Mouse (Mus musculus) kidney, adult 11 months (tissue): ENCODE measurements at regions not wholly inside any gene's neighbourhood (a gene's known extent, or its start where the extent isn't known, plus 50 kb on each side); places are given as distances from the start of the nearest gene placed in this dataset.

Experiments used
- DNase-seq: peaks from one replicate; pipeline ENCODE4 v3.0.0; 2022

DNA sequence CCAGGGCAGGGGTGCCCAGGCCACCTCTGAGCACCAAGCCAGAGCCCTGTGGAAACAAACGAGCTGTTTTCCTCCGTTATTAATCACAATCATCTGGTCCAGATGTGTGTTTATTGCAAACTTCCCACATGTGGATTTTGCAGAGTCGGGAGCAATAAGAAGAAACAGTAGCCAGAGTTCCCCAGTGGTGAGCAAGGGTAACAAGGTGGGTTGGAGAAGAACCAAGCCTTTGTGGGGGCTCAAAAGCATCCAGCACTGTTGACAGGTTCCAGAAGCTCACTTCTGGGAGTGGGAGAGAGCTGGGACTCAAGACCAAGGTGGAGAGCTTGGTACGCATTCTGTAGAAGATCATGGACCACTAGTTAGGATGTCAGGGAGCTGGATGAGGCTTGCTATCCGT lies 63.6 kb downstream of the Hif1an start:
- DNase-seq = no peak

DNA sequence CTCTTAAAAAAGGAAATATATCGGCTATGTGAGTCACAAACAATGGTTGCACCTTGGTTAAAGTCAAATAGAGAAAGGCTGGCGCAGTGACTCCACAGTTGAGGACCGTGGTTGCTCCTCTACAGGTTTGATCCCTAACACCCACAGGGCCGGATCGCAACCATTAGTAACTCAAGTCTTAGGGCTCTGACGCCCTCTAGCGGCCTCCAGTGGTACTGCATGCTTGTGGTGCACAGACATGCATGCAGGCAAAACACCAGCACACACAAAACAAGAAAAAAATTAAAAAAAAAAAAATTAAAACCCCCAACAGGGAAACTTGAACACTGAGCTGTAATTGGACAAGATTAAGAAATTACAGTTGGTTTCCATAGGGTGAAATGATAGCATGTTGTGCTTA lies 67.1 kb downstream of the Hif1an start:
- no peak for DNase-seq

DNA sequence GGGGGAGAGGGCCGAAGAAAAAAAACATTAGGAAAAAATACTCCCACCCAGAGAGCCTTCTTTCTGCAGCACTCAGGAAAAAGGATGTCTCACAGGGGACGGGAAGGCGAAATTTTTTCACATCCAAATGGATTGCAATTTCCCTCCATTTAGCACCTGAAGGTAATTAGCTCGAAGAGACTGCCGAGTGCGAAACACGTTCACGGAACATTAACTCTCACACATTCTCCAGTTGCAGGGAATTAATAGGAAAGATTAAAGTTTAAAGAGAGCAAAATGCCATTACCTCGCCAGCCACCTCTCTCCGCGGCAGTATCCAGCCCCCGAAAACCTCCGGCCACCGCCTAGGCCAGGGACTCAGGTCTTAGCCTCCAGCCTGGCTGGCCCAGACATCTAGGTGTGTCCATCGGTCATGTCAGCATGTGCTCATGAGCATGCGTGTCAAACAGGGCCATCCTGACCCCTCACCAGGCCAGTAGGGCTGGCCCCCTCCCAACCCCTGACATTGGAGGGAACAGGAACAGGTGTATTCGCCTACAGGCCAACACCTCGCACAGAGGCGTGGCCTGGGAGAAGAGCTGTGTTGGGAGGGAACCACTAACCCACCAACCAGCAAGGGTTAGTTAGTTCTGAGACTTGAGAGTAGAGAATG lies 68.8 kb downstream of the Hif1an start:
- peak; percentile 40 for DNase-seq

- no peak for DNase-seq
Observed at GRCm38 (mm10) chr19:44637145-44637719, 74.6 kb downstream of the Hif1an start.

- DNase-seq = no peak
Observed at GRCm38 (mm10) chr19:44640021-44640420, 77.4 kb downstream of the Hif1an start.

- no peak for DNase-seq
Observed at GRCm38 (mm10) chr19:44640551-44640950, 77.9 kb downstream of the Hif1an start.

- DNase-seq = no peak
Observed at GRCm38 (mm10) chr19:44642294-44642693, 79.6 kb downstream of the Hif1an start.

GRCm38 (mm10) chr19:44644376-44644775 lies 81.7 kb downstream of the Hif1an start:
- no peak for DNase-seq

- no peak for DNase-seq
Observed at GRCm38 (mm10) chr19:44644929-44645328, 82.3 kb downstream of the Hif1an start.

DNA sequence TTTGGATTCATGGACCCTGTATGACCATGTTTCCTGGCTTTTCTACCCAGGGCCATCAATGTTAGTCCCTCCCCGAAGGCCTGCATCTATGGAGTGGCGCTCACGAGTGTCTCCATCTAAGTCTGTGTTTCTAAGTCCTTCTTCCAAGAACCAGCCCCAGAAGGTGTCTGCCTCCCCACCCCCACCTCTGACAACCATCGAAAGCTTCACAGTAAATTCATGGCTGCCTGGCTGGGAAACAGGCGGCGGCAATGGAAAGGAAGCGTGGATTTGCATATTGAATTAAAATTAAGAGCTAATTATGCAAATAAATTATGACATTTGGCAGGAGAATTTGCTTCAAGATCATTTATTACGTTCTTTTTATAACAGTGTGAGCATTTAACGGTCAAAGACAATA lies 83.9 kb downstream of the Hif1an start:
- no peak for DNase-seq

DNA sequence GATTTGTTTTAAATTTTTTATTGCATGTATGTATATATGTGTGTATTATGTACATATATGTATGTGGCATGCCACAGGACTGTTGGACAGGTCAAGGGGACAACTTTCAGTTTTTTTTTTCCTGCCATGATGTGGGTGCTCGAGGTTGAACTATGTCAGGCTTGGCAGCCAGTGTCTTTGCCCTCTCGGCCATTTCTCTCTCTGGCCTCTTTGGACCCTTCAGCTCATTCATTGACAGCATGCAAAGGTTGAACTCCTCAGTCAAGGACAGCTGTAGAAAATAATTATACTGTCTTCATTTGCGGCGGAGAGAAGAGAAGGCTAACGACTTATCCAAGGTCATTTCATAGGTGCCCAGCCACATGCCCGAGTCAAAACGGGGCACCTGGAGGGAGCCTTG lies 86.6 kb downstream of the Hif1an start:
- peak; percentile 63 for DNase-seq

DNA sequence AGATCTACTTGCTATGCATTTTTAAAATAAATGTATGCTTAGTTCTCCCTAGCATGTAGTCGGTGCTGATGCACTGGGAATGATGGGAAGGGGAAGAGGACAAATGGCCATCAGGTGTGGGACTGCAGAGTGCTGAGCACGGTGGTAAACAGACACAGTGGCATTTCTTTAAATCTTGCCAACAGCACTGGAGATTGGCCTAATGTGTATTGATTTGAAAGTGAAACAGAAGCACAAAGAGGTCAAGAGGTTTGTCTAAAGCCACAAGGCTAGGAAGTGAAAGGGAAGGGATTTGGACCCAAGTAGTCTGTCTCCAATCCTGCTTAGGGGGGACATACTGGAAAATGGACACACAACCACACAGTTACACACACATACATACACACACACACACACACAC lies 88.2 kb downstream of the Hif1an start:
- no peak for DNase-seq

- DNase-seq = peak; percentile 8
Observed at GRCm38 (mm10) chr19:44651605-44652004, 89.0 kb downstream of the Hif1an start.

DNA sequence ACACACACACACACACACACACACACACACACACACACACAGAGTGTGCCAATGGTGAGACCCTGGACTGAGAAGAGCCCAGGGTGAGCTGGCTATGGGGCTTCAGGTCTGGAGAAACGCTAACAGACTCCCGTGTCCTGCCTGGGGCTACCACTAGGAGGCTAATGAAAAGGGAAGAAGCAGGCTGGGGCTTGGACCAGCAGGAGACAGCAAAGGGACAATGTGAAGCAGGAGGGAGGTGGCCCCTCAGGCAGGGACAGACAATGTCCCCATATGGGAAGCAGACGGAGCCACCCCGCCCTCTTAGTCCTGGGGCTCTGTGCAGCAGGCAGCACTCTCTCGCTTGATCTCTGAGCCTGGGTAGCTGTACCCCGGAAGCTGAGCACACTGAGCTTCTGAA lies 93.1 kb downstream of the Hif1an start:
- DNase-seq = peak; percentile 19

DNA sequence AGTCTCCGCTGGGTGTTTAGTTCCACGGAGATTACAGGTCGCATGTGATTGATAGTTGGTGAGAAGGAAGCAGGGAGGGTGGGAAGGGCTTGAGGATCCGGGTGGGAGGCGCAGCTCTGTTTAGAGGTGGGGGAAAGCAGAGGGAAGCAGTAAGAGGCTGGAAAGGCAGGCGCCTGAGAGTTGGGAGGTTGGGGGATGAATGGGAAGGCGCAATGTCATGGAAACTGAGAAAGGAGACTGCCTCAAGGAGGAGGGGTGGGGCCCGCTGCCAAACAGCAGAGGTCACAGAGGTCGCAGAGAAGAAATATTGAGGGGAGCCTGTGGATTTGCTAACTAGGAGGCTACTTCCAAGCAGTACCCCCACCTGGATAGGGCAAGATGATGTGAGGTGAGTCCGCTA lies 96.5 kb upstream of the Pax2 start:
- no peak for DNase-seq

- no peak for DNase-seq
Observed at GRCm38 (mm10) chr19:44669535-44669958, 86.3 kb upstream of the Pax2 start.

DNA sequence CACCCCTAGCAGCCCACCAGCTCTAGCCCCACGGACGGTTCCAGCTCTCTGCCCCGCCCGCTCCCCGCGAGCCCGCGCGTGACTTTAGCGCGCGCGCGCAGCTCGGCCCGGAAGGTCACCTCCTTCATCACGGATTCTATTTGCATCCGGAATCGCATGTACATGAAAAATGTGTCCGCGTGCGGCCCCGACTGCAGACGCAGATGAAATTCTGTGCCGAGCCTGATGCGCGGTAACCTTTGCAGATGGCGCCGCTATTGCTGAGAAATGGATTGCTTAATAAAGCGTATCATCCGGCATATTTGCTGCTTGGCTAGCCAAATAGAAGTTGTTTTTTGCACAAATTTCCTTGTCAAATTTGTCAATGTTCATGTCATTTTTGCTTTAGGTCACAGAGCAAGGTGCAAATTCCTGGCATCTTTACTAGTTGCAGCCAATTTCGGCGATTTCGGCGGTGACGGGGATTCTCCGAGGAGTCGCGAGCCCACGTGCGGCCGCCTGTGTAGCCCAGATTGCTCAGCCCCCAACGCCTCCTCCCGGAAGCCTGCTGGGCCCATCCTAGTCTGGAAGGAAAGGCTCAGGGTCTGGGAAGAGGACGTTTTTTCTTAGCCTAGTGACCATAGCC lies 81.1 kb upstream of the Pax2 start:
- DNase-seq = no peak

DNA sequence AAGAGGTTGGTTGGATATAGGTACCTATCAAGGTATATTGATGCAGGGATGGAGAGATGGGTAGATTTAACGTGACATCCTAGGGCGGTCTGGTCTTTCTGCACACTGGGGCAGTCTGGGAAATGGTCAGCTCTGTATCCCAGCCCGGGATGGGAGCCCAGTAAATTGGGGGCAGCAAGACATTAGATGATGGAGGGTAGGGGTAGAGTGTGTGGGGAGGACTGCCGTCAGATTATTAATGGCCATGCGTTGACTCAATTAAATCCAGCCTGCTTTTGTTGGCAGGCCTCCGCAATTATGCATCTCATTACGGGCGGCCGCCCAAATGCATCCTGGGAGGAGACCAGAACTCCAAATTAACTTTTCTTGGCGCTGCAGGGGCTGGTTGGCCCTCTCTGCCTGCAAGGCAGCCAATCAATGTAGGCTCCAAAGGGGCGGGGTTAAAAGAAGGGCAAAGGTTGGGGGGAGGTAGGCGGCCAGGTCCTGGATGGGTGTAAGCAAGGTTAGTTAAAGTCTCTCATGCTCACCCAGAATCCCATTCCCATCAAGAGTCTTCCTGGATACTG lies 79.2 kb upstream of the Pax2 start:
- DNase-seq = peak; percentile 23

DNA sequence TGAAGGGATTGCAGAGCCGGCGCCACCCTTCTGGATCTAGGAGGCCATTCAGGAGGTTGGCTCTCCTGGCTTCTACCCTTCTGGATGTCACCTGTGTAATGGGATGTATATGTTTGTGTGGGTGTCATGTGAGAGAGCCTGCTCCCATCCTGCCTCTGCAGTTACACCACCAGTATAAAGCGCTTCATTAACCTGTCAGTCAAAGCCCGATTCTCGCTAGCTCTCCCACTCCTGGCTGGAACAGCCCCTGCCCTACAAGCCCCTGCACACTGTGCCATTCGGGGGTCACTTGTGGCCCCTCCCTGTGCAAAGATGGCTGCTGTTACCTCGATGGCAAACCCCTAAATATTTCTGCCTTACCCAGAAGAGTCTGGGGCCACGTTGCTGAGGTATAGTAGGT lies 78.5 kb upstream of the Pax2 start:
- no peak for DNase-seq

DNA sequence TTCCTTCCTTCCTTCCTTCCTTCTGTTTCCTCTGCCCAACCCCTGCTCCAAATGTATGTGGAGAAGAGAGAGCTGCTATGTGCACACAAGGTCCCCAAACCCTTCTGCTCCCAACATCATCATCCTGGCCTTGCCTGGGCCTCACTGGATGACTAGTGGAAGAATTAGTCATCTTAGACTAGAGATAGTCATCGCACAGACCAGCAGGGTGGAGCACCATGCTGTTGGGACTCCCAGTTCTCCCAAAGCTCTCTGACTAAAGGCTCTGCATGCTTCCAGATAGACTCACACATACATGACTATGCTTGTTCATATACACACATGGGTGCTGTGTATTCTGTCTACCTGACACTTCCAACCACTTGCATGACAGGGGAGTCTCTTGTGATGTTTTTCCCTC lies 77.2 kb upstream of the Pax2 start:
- DNase-seq = no peak

GRCm38 (mm10) chr19:44681675-44682074 lies 74.2 kb upstream of the Pax2 start:
- DNase-seq = no peak

DNA sequence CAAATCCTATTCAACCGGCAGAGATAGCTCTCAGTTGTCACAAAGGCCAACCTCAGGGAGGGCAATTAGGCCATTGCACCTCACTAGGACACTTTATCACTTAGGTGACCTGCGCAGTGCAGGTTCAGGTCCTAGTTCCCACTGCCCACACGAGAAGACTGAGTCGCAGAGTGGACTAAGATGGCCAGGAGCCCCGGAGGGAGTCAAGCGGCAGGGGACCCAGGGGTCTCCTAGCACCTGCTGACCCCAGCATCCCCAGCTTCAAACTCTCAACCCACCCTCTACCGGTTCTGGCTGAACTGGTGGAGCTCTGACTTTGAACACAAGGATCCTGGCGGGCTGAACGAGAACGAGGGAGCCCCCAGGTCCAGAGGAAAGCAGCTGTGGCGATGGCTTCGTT lies 72.7 kb upstream of the Pax2 start:
- DNase-seq = no peak

- peak; percentile 11 for DNase-seq
Observed at GRCm38 (mm10) chr19:44684061-44684514, 71.8 kb upstream of the Pax2 start.

- no peak for DNase-seq
Observed at GRCm38 (mm10) chr19:44686061-44686460, 69.8 kb upstream of the Pax2 start.
